In the genomic region with DNA sequence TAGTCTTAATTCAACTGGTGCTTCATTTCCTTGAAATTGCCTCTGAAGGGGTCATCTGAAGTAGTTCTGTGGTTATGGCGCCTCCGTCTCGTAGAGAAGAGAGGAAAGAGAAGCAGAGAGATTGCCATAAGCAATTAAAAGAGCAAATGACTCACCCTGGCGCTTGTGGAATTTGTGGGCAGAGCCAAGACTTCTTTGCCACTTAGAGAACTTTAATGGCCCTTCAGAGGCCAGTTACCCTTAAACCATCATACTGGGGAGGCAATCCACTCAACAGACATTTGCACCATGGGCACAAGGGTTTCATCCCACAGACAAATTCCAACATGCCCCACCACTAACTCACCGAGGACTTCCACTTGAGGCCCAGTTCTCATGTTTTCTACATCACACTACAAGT, we compare ENCODE assay signal across 25 mouse cellular contexts. TPM values are rescaled to one million over a fixed set of nuclear protein-coding genes. Genes with fewer than 3 reads are reported as not detected.
DNase-seq lines count a peak whose midpoint lies in the region; ATAC-seq and TF ChIP-seq lines count a peak whose summit lies in the region.
"Had no signal": no experiment of that assay in that cellular context is flagged by ENCODE, and none has a peak within 500 bp of the region (broad histone marks: within the 10 kb centered on the region; RNA-seq: fewer than 3 reads in every experiment).

No protein-coding gene starts in this region.

- H3K4me1 ChIP-seq in midbrain, embryonic 12.5 days, result no peaks in the 10 kb centered on the region
- H3K4me1 ChIP-seq in midbrain, postnatal 0 days (ENCODE audit: insufficient read depth, low read length), result no peaks in the 10 kb centered on the region; the same call in 1 of the 2 replicates
- peaks cover 3% of the 10 kb centered on the region for H3K4me1 ChIP-seq in lung, embryonic 16.5 days (replicated peaks; ENCODE audit: control insufficient read depth, insufficient read depth, low read length)
- no peaks in the 10 kb centered on the region for H3K4me1 ChIP-seq in stomach, postnatal 0 days (replicated peaks; ENCODE audit: control insufficient read depth, insufficient read depth)
- H3K4me1 ChIP-seq: kidney, embryonic 15.5 days; liver, embryonic 13.5 days; lung, embryonic 15.5 days had no signal

- TF ChIP-seq CTCF in midbrain, postnatal 0 days (IDR thresholded peaks at IDR 0.05), result no peak
- TF ChIP-seq CTCF in stomach, postnatal 0 days (IDR thresholded peaks at IDR 0.05; ENCODE audit: low read depth), result no peak

- WGBS in midbrain, embryonic 12.5 days, result 77% methylated on average over 5 of the region's 5 CpGs
- 81% methylated on average over 5 of the region's 5 CpGs for WGBS in midbrain, postnatal 0 days
- WGBS in lung, embryonic 16.5 days, result 44% methylated on average over 5 of the region's 5 CpGs
- WGBS in stomach, postnatal 0 days, result 82% methylated on average over 5 of the region's 5 CpGs

- H3K36me3 ChIP-seq in midbrain, embryonic 12.5 days, result peaks cover 30% of the 10 kb centered on the region
- no peaks in the 10 kb centered on the region for H3K36me3 ChIP-seq in midbrain, postnatal 0 days (ENCODE audit: insufficient read depth, low read length)
- H3K36me3 ChIP-seq in lung, embryonic 16.5 days (ENCODE audit: control insufficient read depth, insufficient read depth, low read length), result no peaks in the 10 kb centered on the region
- no peaks in the 10 kb centered on the region for H3K36me3 ChIP-seq in stomach, postnatal 0 days (ENCODE audit: control insufficient read depth, insufficient read depth, low read length)
- H3K36me3 ChIP-seq: kidney, embryonic 15.5 days; liver, embryonic 13.5 days; lung, embryonic 15.5 days had no signal

- H3K4me2 ChIP-seq in midbrain, embryonic 12.5 days (replicated peaks), result no peak overlapping the region
- H3K4me2 ChIP-seq in midbrain, postnatal 0 days (ENCODE audit: low read depth, low read length, poor library complexity, severe bottlenecking), result no peak overlapping the region
- no peak overlapping the region for H3K4me2 ChIP-seq in lung, embryonic 16.5 days (ENCODE audit: low read depth, low read length)
- H3K4me2 ChIP-seq in stomach, postnatal 0 days (replicated peaks; ENCODE audit: low read depth), result no peak overlapping the region
- H3K4me2 ChIP-seq: heart, embryonic 11.5 days; kidney, embryonic 15.5 days; liver, embryonic 13.5 days; lung, embryonic 15.5 days; neural tube, embryonic 15.5 days had no signal

- H3K9me3 ChIP-seq in midbrain, embryonic 12.5 days, result no peaks in the 10 kb centered on the region
- no peaks in the 10 kb centered on the region for H3K9me3 ChIP-seq in midbrain, postnatal 0 days (ENCODE audit: low read length)
- no peaks in the 10 kb centered on the region for H3K9me3 ChIP-seq in lung, embryonic 16.5 days (ENCODE audit: control insufficient read depth, low read length)
- H3K9me3 ChIP-seq in stomach, postnatal 0 days (ENCODE audit: control insufficient read depth, low read length), result no peaks in the 10 kb centered on the region
- H3K9me3 ChIP-seq: hindbrain, embryonic 10.5 days; kidney, embryonic 15.5 days; liver, embryonic 13.5 days; lung, embryonic 15.5 days; neural tube, embryonic 15.5 days had no signal

- H3K27ac ChIP-seq in midbrain, embryonic 12.5 days (replicated peaks), result 0 out of 2 replicates have a peak overlapping the region, but pooled peaks have one; percentile 15
- no peak overlapping the region for H3K27ac ChIP-seq in midbrain, postnatal 0 days (ENCODE audit: low read depth, low read length)
- no peak overlapping the region for H3K27ac ChIP-seq in lung, embryonic 16.5 days (ENCODE audit: low read length)
- no peak overlapping the region for H3K27ac ChIP-seq in stomach, postnatal 0 days (replicated peaks)
- H3K27ac ChIP-seq: hindbrain, embryonic 10.5 days; hindbrain, postnatal 0 days; kidney, embryonic 15.5 days; liver, embryonic 13.5 days; lung, embryonic 15.5 days had no signal

- H3K4me3 ChIP-seq in midbrain, embryonic 12.5 days, result no peak overlapping the region
- H3K4me3 ChIP-seq in midbrain, postnatal 0 days (ENCODE audit: low read depth, low read length), result no peak overlapping the region
- H3K4me3 ChIP-seq in lung, embryonic 16.5 days (ENCODE audit: low read length), result no peak overlapping the region
- H3K4me3 ChIP-seq in stomach, postnatal 0 days (ENCODE audit: low read depth, low read length), result no peak overlapping the region
- H3K4me3 ChIP-seq: hindbrain, embryonic 10.5 days; kidney, embryonic 15.5 days; liver, embryonic 13.5 days; lung, embryonic 15.5 days; neural tube, embryonic 15.5 days had no signal

- no peak for ATAC-seq in midbrain, embryonic 12.5 days (ENCODE audit: low FRiP score, low read depth)
- ATAC-seq in midbrain, postnatal 0 days (ENCODE audit: low FRiP score), result no peak
- peak; percentile 49 for ATAC-seq in lung, embryonic 16.5 days (ENCODE audit: low read depth)
- no peak for ATAC-seq in stomach, postnatal 0 days (ENCODE audit: low FRiP score, low TSS enrichment)
- ATAC-seq: CD4-positive, CD25-positive, alpha-beta regulatory T cell, adult 4 months; forebrain, embryonic 14.5 days; intestine, postnatal 0 days had no signal

- TF ChIP-seq EP300 in stomach, postnatal 0 days (optimal IDR thresholded peaks at IDR 0.05), result no peak

- no peaks in the 10 kb centered on the region for H3K27me3 ChIP-seq in midbrain, embryonic 12.5 days
- no peaks in the 10 kb centered on the region for H3K27me3 ChIP-seq in midbrain, postnatal 0 days (ENCODE audit: insufficient read depth, low read length)
- H3K27me3 ChIP-seq in lung, embryonic 16.5 days (ENCODE audit: control insufficient read depth, insufficient read depth, low read depth, low read length), result no peaks in the 10 kb centered on the region
- no peaks in the 10 kb centered on the region for H3K27me3 ChIP-seq in stomach, postnatal 0 days (ENCODE audit: control insufficient read depth, insufficient read depth, low read length)
- H3K27me3 ChIP-seq: kidney, embryonic 15.5 days; liver, embryonic 13.5 days; lung, embryonic 15.5 days; neural tube, embryonic 15.5 days had no signal

- no peak for DNase-seq in midbrain, postnatal 0 days (ENCODE audit: low spot score)
- DNase-seq in NIH3T3 (ENCODE audit: low read depth), result peak; percentile 24
- no peak for DNase-seq in adrenal gland, adult (ENCODE audit: inconsistent age in 2 of 2, low spot score in 1 of 2)
- no peak for DNase-seq in stomach, postnatal 0 days (ENCODE audit: low spot score)
- no peak for DNase-seq in frontal cortex, postnatal 36 days (ENCODE audit: low spot score in 2 of 2)
- DNase-seq: adrenal gland, adult 8-10 months; cerebellum, adult 8-10 months; gastrocnemius, postnatal 36 days; kidney, postnatal 36 days; liver, embryonic 13.5 days; thymus, adult 2 months; thymus, postnatal 4 days had no signal

- H3K9ac ChIP-seq in midbrain, embryonic 12.5 days (replicated peaks), result no peak overlapping the region
- H3K9ac ChIP-seq in midbrain, postnatal 0 days (replicated peaks; ENCODE audit: low read length, poor library complexity, severe bottlenecking), result no peak overlapping the region
- no peak overlapping the region for H3K9ac ChIP-seq in lung, embryonic 16.5 days (ENCODE audit: low read length)
- no peak overlapping the region for H3K9ac ChIP-seq in stomach, postnatal 0 days (ENCODE audit: low read length)
- H3K9ac ChIP-seq: kidney, embryonic 15.5 days; liver, embryonic 13.5 days; lung, embryonic 15.5 days; neural tube, embryonic 15.5 days had no signal

RNA-seq across cellular contexts. Expression of a gene that starts 41.4 kb away (rescaled TPM):
- polyA plus RNA-seq in midbrain, embryonic 12.5 days (2016; fragmentation: Nextera tagmentation; extraction: Ambion mirVana), result 49.5 and 59.0 TPM in 2 replicates
- total RNA-seq in midbrain, postnatal 0 days (2014; rRNA removed), result 56.6 and 62.6 TPM in 2 replicates
- polyA plus RNA-seq in midbrain, postnatal 0 days (2015; fragmentation: Nextera tagmentation; extraction: Ambion mirVana), result 33.0 and 37.4 TPM in 2 replicates
- 0.10 and 0.20 TPM in 2 replicates for polyA plus RNA-seq in lung, embryonic 16.5 days (2015; fragmentation: Nextera tagmentation; extraction: Ambion mirVana)
- 3.0 and 3.9 TPM in 2 replicates for polyA plus RNA-seq in stomach, postnatal 0 days (2015; fragmentation: Nextera tagmentation; extraction: Ambion mirVana)
- total RNA-seq: gastrocnemius, postnatal 36 days; megakaryocyte-erythroid progenitor cell, adult 5-6 weeks had no signal
- polyA plus RNA-seq: heart, postnatal 0 days; liver, embryonic 13.5 days had no signal
